Mouse (Mus musculus): ENCODE results near the gene Cabp7.

Gene Cabp7

GRCm38 (mm10) chr11:4746733-4747132 lies at the start of gene Cabp7:
Cabp7 (minus strand) TSS chr11:4746778.
- no peak for DNase-seq (ENCODE audit: low spot score in 2 of 2)

GRCm38 (mm10) chr11:4793006-4793405 lies 46.4 kb upstream of the Cabp7 start:
- DNase-seq (ENCODE audit: low spot score in 2 of 2): no peak

GRCm38 (mm10) chr11:4791549-4791948 lies 45.0 kb upstream of the Cabp7 start:
- DNase-seq (ENCODE audit: low spot score in 2 of 2): no peak

- DNase-seq (ENCODE audit: low spot score in 2 of 2): no peak
Observed at GRCm38 (mm10) chr11:4789691-4790090, 43.1 kb upstream of the Cabp7 start.

- no peak for DNase-seq (ENCODE audit: low spot score in 2 of 2)
Observed at GRCm38 (mm10) chr11:4784629-4785142, 38.1 kb upstream of the Cabp7 start.

- DNase-seq (ENCODE audit: low spot score in 2 of 2): no peak
Observed at GRCm38 (mm10) chr11:4783116-4783515, 36.5 kb upstream of the Cabp7 start.

GRCm38 (mm10) chr11:4780927-4781326 lies 34.3 kb upstream of the Cabp7 start:
- DNase-seq (ENCODE audit: low spot score in 2 of 2): no peak

- peak; percentile 51 to 72 for DNase-seq (ENCODE audit: low spot score in 2 of 2)
Observed at GRCm38 (mm10) chr11:4772925-4773324, 26.3 kb upstream of the Cabp7 start.

- no peak for DNase-seq (ENCODE audit: low spot score in 2 of 2)
Observed at GRCm38 (mm10) chr11:4771756-4772155, 25.2 kb upstream of the Cabp7 start.

GRCm38 (mm10) chr11:4769881-4770280 lies 23.3 kb upstream of the Cabp7 start:
- DNase-seq (ENCODE audit: low spot score in 2 of 2): no peak

GRCm38 (mm10) chr11:4769293-4769692 lies 22.7 kb upstream of the Cabp7 start:
- DNase-seq (ENCODE audit: low spot score in 2 of 2): no peak

GRCm38 (mm10) chr11:4768399-4768798 lies 21.8 kb upstream of the Cabp7 start:
- DNase-seq (ENCODE audit: low spot score in 2 of 2): no peak

- DNase-seq (ENCODE audit: low spot score in 2 of 2): no peak
Observed at GRCm38 (mm10) chr11:4764476-4764875, 17.9 kb upstream of the Cabp7 start.

- no peak for DNase-seq (ENCODE audit: low spot score in 2 of 2)
Observed at GRCm38 (mm10) chr11:4763631-4764030, 17.1 kb upstream of the Cabp7 start.

- no peak for DNase-seq (ENCODE audit: low spot score in 2 of 2)
Observed at GRCm38 (mm10) chr11:4762511-4762910, 15.9 kb upstream of the Cabp7 start.

GRCm38 (mm10) chr11:4761991-4762390 lies 15.4 kb upstream of the Cabp7 start:
- DNase-seq (ENCODE audit: low spot score in 2 of 2): no peak

- DNase-seq (ENCODE audit: low spot score in 2 of 2): peak in 1 of 2 experiments; percentile 48
Observed at GRCm38 (mm10) chr11:4760438-4760837, 13.9 kb upstream of the Cabp7 start.

- DNase-seq (ENCODE audit: low spot score in 2 of 2): no peak
Observed at GRCm38 (mm10) chr11:4757789-4758158, 11.2 kb upstream of the Cabp7 start.

- DNase-seq (ENCODE audit: low spot score in 2 of 2): no peak
Observed at GRCm38 (mm10) chr11:4756984-4757788, 10.6 kb upstream of the Cabp7 start.

- DNase-seq (ENCODE audit: low spot score in 2 of 2): no peak
Observed at GRCm38 (mm10) chr11:4756460-4756859, 9.9 kb upstream of the Cabp7 start.

- DNase-seq (ENCODE audit: low spot score in 2 of 2): no peak
Observed at GRCm38 (mm10) chr11:4754867-4755266, 8.3 kb upstream of the Cabp7 start.

- DNase-seq (ENCODE audit: low spot score in 2 of 2): no peak
Observed at GRCm38 (mm10) chr11:4754036-4754435, 7.5 kb upstream of the Cabp7 start.

- DNase-seq (ENCODE audit: low spot score in 2 of 2): no peak
Observed at GRCm38 (mm10) chr11:4752836-4753235, 6.3 kb upstream of the Cabp7 start.

GRCm38 (mm10) chr11:4750263-4750662 lies 3.7 kb upstream of the Cabp7 start:
- no peak for DNase-seq (ENCODE audit: low spot score in 2 of 2)
